Mouse (Mus musculus) intestine, embryonic 15.5 days (tissue): ENCODE measurements around the gene Krt23. TPM values are rescaled to one million over a fixed set of nuclear protein-coding genes. Genes with fewer than 3 reads are reported as not detected.

Experiments used
- ATAC-seq: fragments of 200-750 bp; cut with Nextera tagmentation; 2 replicates; pipeline ENCODE4 v1.8.0; 2017; ENCODE audit warnings: moderate TSS enrichment, moderate library complexity
- H3K27ac ChIP-seq: fragments of 300-500 bp; sonication (generic); 2 replicates; pipeline ENCODE4 v1.5.1; 2015; ENCODE audit warnings: mild to moderate bottlenecking, inconsistent platforms
- H3K27me3 ChIP-seq: fragments of 300-500 bp; sonication (generic); replicated peaks from 2 replicates; pipeline ENCODE4 v1.6.1; 2015; ENCODE audit warnings: inconsistent platforms
- H3K36me3 ChIP-seq: fragments of 300-500 bp; sonication (generic); 2 replicates; pipeline ENCODE4 v1.6.1; 2015; ENCODE audit warnings: inconsistent platforms
- H3K4me1 ChIP-seq: fragments of 300-500 bp; sonication (generic); replicated peaks from 2 replicates; pipeline ENCODE4 v1.6.1; 2015; ENCODE audit warnings: inconsistent platforms
- H3K4me2 ChIP-seq: fragments of 300-500 bp; sonication (generic); replicated peaks from 2 replicates; pipeline ENCODE4 v1.6.1; 2015; ENCODE audit warnings: mild to moderate bottlenecking, inconsistent platforms
- H3K4me3 ChIP-seq: fragments of 300-500 bp; sonication (generic); replicated peaks from 2 replicates; pipeline ENCODE4 v1.5.1; 2015; ENCODE audit warnings: inconsistent platforms
- H3K9ac ChIP-seq: fragments of 300-500 bp; sonication (generic); 2 replicates; pipeline ENCODE4 v1.6.1; 2015; ENCODE audit warnings: inconsistent platforms
- H3K9me3 ChIP-seq: fragments of 300-500 bp; sonication (generic); 2 replicates; pipeline ENCODE4 v1.6.1; 2016; ENCODE audit warnings: inconsistent platforms
- WGBS: fragments of 180-500 bp; shearing (Covaris S2); methylation state at CpG from one replicate; pipeline ENCODE4 v1.1.7; 2015; 5-methylcytosine and 5-hydroxymethylcytosine counted together
- polyA plus RNA-seq: library from polyadenylated mRNA; unstranded; fragments of >200 nt; fragmentation: Nextera tagmentation; extraction: Ambion mirVana; gene quantifications from 2 replicates; pipeline ENCODE4 v1.2.1, GENCODE M21; 2015

Krt23 gene
- polyA plus RNA-seq, 1 experiment from 2014 or later: 12.2 TPM

GRCm38 (mm10) chr11:99473433-99473832 is 19.5 kb downstream of the Krt23 start:
- Histone ChIP-seq H3K4me2 (no peak overlapping the region), H3K4me1 (0 out of 2 replicates have a peak, but pooled peaks cover 2% of the 10 kb centered on the region), H3K36me3 (no peaks in the 10 kb centered on the region), H3K4me3 (no peak overlapping the region), H3K27me3 (no peaks in the 10 kb centered on the region), H3K27ac (no peak overlapping the region), H3K9ac (no peak overlapping the region), H3K9me3 (no peaks in the 10 kb centered on the region)
- peak; percentile 78 for ATAC-seq
- WGBS: 54% methylated on average over 6 of the region's 6 CpGs

DNA sequence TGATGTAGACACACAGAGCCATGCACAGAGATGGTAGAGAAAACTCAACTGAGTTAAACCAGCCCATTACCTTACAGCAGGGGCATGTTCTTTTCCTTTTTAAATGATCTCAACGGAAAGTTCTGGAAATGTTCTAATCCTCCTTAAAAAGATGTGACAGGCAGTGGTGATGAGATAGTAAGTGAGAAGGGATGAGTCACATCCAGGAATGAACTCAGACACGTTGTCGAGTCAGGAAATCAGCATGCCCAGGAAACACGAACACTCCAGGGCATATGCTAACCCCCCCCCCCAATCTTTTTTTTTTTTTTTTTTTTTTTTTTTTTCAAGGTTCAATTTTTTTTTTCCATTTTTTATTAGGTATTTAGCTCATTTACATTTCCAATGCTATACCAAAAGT is 20.5 kb downstream of the Krt23 start:
- no peak overlapping the region for H3K27ac ChIP-seq
- no peak overlapping the region for H3K4me2 ChIP-seq
- no peak overlapping the region for H3K4me3 ChIP-seq
- no peaks in the 10 kb centered on the region for H3K27me3 ChIP-seq
- H3K9me3 ChIP-seq: no peaks in the 10 kb centered on the region
- WGBS: 68% methylated on average over 4 of the region's 4 CpGs
- no peaks in the 10 kb centered on the region for H3K36me3 ChIP-seq
- 0 out of 2 replicates have a peak, but pooled peaks cover 2% of the 10 kb centered on the region for H3K4me1 ChIP-seq
- ATAC-seq: no peak
- no peak overlapping the region for H3K9ac ChIP-seq

DNA sequence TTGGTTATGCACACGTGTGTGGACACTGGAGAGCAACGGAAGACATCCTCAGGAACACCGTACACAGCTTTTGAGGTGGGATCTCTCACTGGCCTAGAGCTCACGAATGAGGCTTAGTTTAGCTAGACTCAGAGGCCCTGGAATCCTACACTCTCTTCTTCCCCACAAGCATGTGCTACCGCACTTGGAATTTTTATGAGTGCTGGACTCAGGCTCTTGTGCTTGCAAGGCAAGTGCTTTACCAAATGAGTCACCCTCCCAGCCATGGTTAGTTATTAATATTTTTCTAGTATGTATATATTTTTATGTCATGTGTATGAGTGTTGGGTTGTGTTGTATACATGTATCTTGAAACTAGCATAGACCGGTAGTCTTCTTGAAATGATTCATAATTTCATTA is 21.0 kb downstream of the Krt23 start:
- no peaks in the 10 kb centered on the region for H3K27me3 ChIP-seq
- no peak overlapping the region for H3K4me3 ChIP-seq
- no peak overlapping the region for H3K4me2 ChIP-seq
- ATAC-seq: peak; percentile 65
- H3K9ac ChIP-seq: no peak overlapping the region
- no peaks in the 10 kb centered on the region for H3K9me3 ChIP-seq
- no peaks in the 10 kb centered on the region for H3K36me3 ChIP-seq
- 0 out of 2 replicates have a peak, but pooled peaks cover 2% of the 10 kb centered on the region for H3K4me1 ChIP-seq
- no peak overlapping the region for H3K27ac ChIP-seq
- WGBS: 74% methylated on average over 6 of the region's 6 CpGs

GRCm38 (mm10) chr11:99469228-99469627 is 23.7 kb downstream of the Krt23 start:
- Histone ChIP-seq H3K9ac (no peak overlapping the region), H3K9me3 (no peaks in the 10 kb centered on the region), H3K4me3 (no peak overlapping the region), H3K4me1 (0 out of 2 replicates have a peak, but pooled peaks cover 5% of the 10 kb centered on the region), H3K27ac (no peak overlapping the region), H3K36me3 (no peaks in the 10 kb centered on the region), H3K27me3 (no peaks in the 10 kb centered on the region), H3K4me2 (no peak overlapping the region)
- WGBS: 27% methylated on average over 4 of the region's 4 CpGs
- ATAC-seq: no peak

- Histone ChIP-seq H3K27ac (no peak overlapping the region), H3K4me3 (no peak overlapping the region), H3K4me2 (no peak overlapping the region), H3K9me3 (no peaks in the 10 kb centered on the region), H3K36me3 (no peaks in the 10 kb centered on the region), H3K9ac (no peak overlapping the region), H3K27me3 (no peaks in the 10 kb centered on the region), H3K4me1 (0 out of 2 replicates have a peak, but pooled peaks cover 5% of the 10 kb centered on the region)
- WGBS: 68% methylated on average over 11 of the region's 11 CpGs
- ATAC-seq: no peak
Observed at GRCm38 (mm10) chr11:99468566-99468965, 24.4 kb downstream of the Krt23 start.

DNA sequence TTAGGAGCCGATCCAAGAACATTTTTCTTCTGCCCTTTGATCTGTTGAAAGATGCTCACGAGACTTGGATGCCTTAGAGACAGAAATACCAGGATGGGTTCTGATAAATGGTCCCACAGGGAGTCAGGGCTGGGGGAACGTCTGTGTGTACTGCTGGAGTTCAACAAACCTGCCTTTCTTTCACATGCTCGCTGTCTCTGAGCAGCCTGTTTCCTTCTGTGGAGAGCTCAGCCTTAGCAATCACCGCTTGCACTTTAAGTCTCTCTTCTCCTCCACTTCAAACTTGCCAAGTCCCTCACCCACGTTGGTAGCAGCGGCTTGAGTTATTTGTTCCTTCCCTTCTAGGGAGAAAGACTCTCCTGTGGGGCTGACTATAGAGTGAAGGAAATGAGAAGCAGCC is 26.6 kb downstream of the Krt23 start:
- Histone ChIP-seq H3K9ac (no peak overlapping the region), H3K27ac (no peak overlapping the region), H3K4me2 (no peak overlapping the region), H3K27me3 (no peaks in the 10 kb centered on the region), H3K4me3 (no peak overlapping the region), H3K36me3 (no peaks in the 10 kb centered on the region), H3K9me3 (no peaks in the 10 kb centered on the region), H3K4me1 (0 out of 2 replicates have a peak, but pooled peaks cover 5% of the 10 kb centered on the region)
- 21% methylated on average over 7 of the region's 7 CpGs for WGBS
- no peak for ATAC-seq

DNA sequence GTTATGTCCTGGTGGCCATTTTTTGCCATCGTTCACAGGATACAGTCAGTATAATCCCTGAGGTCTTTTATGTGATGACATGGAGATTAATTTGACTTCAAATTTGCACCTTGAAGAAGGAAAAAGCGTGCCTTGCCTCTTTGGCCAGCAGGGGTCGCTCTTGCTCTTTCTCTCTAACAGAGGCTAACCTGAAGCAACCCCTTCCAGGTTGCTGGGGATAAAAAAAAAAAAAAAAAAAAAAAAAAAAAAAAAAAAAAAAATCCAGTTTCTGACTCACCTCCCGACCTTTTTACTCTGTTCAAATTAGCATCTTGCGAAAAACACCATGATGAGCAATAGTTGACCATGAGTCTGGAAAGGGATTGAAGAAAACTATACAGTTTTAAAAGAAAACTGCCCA is 28.1 kb downstream of the Krt23 start:
- no peaks in the 10 kb centered on the region for H3K27me3 ChIP-seq
- ATAC-seq: no peak
- WGBS: 2% methylated on average over 5 of the region's 5 CpGs

DNA sequence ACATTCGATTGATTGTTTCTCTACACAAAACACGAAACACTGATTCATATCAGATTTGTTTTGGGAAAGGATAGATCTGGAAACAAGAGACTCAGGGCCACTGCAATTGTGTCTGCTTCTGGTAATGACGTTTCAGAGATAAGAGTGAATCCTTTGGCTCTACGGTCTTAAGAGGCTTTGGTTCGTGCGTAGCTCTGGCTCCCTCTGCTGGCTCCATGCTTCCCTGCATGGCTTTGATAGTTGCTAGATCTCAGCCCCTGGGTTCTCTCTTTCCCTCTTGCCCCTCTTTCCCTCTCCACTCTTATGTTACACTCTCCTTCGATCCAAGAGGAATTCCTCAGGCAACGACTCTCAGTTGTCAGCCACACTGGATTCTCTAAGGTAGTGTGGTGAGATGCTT is 29.8 kb downstream of the Krt23 start:
- no peak for ATAC-seq
- no peak overlapping the region for H3K4me2 ChIP-seq
- 12% methylated on average over 8 of the region's 8 CpGs for WGBS
- H3K27me3 ChIP-seq: no peaks in the 10 kb centered on the region
- 0 out of 2 replicates have a peak, but pooled peaks cover 5% of the 10 kb centered on the region for H3K4me1 ChIP-seq
- H3K36me3 ChIP-seq: no peaks in the 10 kb centered on the region
- H3K9ac ChIP-seq: no peak overlapping the region
- no peak overlapping the region for H3K27ac ChIP-seq
- H3K4me3 ChIP-seq: no peak overlapping the region
- H3K9me3 ChIP-seq: no peaks in the 10 kb centered on the region

More for the DNA sequence above, 28.1 kb downstream of the Krt23 start:
- H3K9me3 ChIP-seq: no peaks in the 10 kb centered on the region
- no peaks in the 10 kb centered on the region for H3K36me3 ChIP-seq
- no peak overlapping the region for H3K27ac ChIP-seq
- 0 out of 2 replicates have a peak, but pooled peaks cover 5% of the 10 kb centered on the region for H3K4me1 ChIP-seq
- no peak overlapping the region for H3K4me2 ChIP-seq
- H3K9ac ChIP-seq: no peak overlapping the region
- no peak overlapping the region for H3K4me3 ChIP-seq

- peak overlapping the region; percentile 32; the same call in 1 of the 2 replicates for H3K4me2 ChIP-seq
- peak overlapping the region; percentile 71 for H3K27ac ChIP-seq
- no peaks in the 10 kb centered on the region for H3K9me3 ChIP-seq
- H3K4me3 ChIP-seq: no peak overlapping the region
- 61% methylated on average over 7 of the region's 7 CpGs for WGBS
- no peak overlapping the region for H3K9ac ChIP-seq
- 0 out of 2 replicates have a peak, but pooled peaks cover 5% of the 10 kb centered on the region for H3K4me1 ChIP-seq
- H3K36me3 ChIP-seq: no peaks in the 10 kb centered on the region
- no peaks in the 10 kb centered on the region for H3K27me3 ChIP-seq
- ATAC-seq: peak; percentile 86
Observed at GRCm38 (mm10) chr11:99461736-99462135, 31.2 kb downstream of the Krt23 start.

- H3K9me3 ChIP-seq: no peaks in the 10 kb centered on the region
- H3K27me3 ChIP-seq: no peaks in the 10 kb centered on the region
- ATAC-seq: peak; percentile 83
- H3K4me1 ChIP-seq: 0 out of 2 replicates have a peak, but pooled peaks cover 7% of the 10 kb centered on the region
- peak overlapping the region; percentile 55 for H3K27ac ChIP-seq
- H3K9ac ChIP-seq: no peak overlapping the region
- peak overlapping the region; percentile 6; the same call in 1 of the 2 replicates for H3K4me2 ChIP-seq
- 29% methylated on average over 7 of the region's 7 CpGs for WGBS
- H3K36me3 ChIP-seq: no peaks in the 10 kb centered on the region
- H3K4me3 ChIP-seq: no peak overlapping the region
Observed at GRCm38 (mm10) chr11:99458887-99459286, 34.0 kb downstream of the Krt23 start.

DNA sequence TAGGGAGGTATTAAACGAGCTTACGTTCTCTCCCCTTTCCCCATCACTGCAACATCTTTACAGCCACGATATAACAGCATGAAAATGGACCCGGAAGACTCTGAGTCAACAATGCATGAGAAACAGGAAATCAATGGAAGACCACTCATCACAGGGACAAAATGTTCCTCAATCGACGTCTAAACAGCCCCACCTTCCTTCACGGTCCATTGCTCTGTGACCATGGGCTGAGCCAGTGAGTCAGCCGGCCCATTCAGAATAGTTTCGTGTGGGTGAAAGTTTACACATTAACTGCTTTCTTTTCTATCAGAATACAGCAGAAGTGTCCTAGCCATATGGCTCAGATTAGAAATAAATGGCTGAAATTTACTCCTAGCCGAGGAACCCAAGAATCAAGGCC is 38.2 kb downstream of the Krt23 start:
- 64% methylated on average over 10 of the region's 10 CpGs for WGBS
- no peak overlapping the region for H3K27ac ChIP-seq
- ATAC-seq: no peak

DNA sequence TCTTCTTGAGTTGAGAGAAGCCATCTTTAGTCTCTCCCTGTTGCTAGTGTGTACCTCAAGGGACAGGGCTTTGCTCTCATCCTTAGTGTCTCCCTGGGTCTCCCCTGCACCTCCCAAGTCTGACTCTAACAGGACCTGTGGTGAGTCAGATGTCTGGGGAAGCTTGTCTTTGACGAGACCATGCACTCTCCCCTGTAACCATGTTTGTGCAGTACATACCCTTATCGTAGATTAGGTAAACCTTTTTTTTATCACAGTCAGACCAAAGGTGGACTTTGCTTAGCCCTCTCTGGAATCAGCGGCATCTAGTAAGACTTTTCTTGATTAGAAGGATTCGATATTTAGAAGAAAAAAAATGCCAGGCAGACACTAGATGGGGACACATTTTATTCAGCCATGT is 38.9 kb downstream of the Krt23 start:
- H3K27me3 ChIP-seq: no peaks in the 10 kb centered on the region
- 54% methylated on average over 4 of the region's 4 CpGs for WGBS
- no peak overlapping the region for H3K9ac ChIP-seq
- H3K9me3 ChIP-seq: no peaks in the 10 kb centered on the region
- H3K27ac ChIP-seq: no peak overlapping the region
- 0 out of 2 replicates have a peak, but pooled peaks cover 4% of the 10 kb centered on the region for H3K4me1 ChIP-seq
- peak; percentile 39; the same call in 1 of the 2 replicates for ATAC-seq
- H3K4me3 ChIP-seq: no peak overlapping the region
- H3K36me3 ChIP-seq: no peaks in the 10 kb centered on the region
- no peak overlapping the region for H3K4me2 ChIP-seq

More for the DNA sequence above, 38.2 kb downstream of the Krt23 start:
- H3K4me1 ChIP-seq: 0 out of 2 replicates have a peak, but pooled peaks cover 7% of the 10 kb centered on the region
- no peak overlapping the region for H3K4me2 ChIP-seq
- H3K9ac ChIP-seq: no peak overlapping the region
- no peaks in the 10 kb centered on the region for H3K27me3 ChIP-seq
- H3K4me3 ChIP-seq: no peak overlapping the region
- H3K9me3 ChIP-seq: no peaks in the 10 kb centered on the region
- H3K36me3 ChIP-seq: no peaks in the 10 kb centered on the region

- no peak overlapping the region for H3K4me2 ChIP-seq
- no peaks in the 10 kb centered on the region for H3K4me1 ChIP-seq
- no peak for ATAC-seq
- WGBS: 30% methylated on average over 2 of the region's 2 CpGs
- H3K9me3 ChIP-seq: no peaks in the 10 kb centered on the region
- H3K4me3 ChIP-seq: no peak overlapping the region
- H3K27ac ChIP-seq: no peak overlapping the region
- H3K36me3 ChIP-seq: no peaks in the 10 kb centered on the region
- H3K27me3 ChIP-seq: no peaks in the 10 kb centered on the region
- no peak overlapping the region for H3K9ac ChIP-seq
Observed at GRCm38 (mm10) chr11:99448769-99449168, 44.2 kb downstream of the Krt23 start.
